25 mouse cellular contexts compared by ENCODE assay signal in the genomic region with DNA sequence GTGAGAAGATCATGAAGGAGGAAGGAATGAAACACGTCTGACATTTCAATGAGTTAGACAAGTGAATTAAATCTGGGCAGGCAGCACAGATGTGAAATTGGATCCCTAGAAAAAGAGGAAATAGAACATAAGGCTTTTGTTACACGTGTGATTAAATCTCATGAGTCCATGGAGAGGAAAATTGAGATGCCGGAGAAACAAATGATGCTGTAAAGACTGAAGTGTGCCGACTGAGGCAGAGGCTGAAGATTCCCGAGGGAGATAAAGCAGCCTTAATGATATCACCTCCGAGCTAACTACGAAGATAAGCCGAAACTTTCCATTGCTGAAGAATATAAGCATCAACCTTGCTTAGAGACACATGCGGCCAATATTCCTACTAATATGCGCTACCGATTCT.
"Had no signal": no experiment of that assay in that cellular context is flagged by ENCODE, and none has a peak within 500 bp of the region (broad histone marks: within the 10 kb centered on the region; RNA-seq: fewer than 3 reads in every experiment).

No protein-coding gene starts in this region.

- H3K4me2 ChIP-seq: heart, embryonic 11.5 days; heart, embryonic 13.5 days; heart, embryonic 15.5 days; hindbrain, embryonic 13.5 days; hindbrain, embryonic 15.5 days; limb, embryonic 12.5 days; liver, embryonic 11.5 days; liver, embryonic 13.5 days; liver, embryonic 15.5 days had no signal

- DNase-seq: gastrocnemius, postnatal 14 days; gastrocnemius, postnatal 36 days; heart, adult 11 months; heart, adult 2 months; heart, postnatal 14 days; heart, postnatal 36 days; kidney, adult 11 months; kidney, adult 2 months; kidney, adult 9 months; kidney, postnatal 14 days; kidney, postnatal 36 days; layer of hippocampus, adult 9-11 months; layer of hippocampus, postnatal 36 days; left cerebral cortex, postnatal 4 days; liver; liver, embryonic 13.5 days had no signal

- H3K4me3 ChIP-seq: heart, adult 2 months; heart, embryonic 13.5 days; heart, embryonic 15.5 days; hindbrain, embryonic 13.5 days; hindbrain, embryonic 15.5 days; limb, embryonic 12.5 days; liver, embryonic 13.5 days; liver, embryonic 15.5 days had no signal

- H3K36me3 ChIP-seq: heart, embryonic 13.5 days; heart, embryonic 15.5 days; hindbrain, embryonic 13.5 days; hindbrain, embryonic 15.5 days; limb, embryonic 12.5 days; liver, embryonic 13.5 days; liver, embryonic 15.5 days had no signal

- H3K4me1 ChIP-seq: heart, embryonic 13.5 days; heart, embryonic 15.5 days; hindbrain, embryonic 13.5 days; hindbrain, embryonic 15.5 days; limb, embryonic 12.5 days; liver, embryonic 13.5 days; liver, embryonic 15.5 days had no signal

- H3K9me3 ChIP-seq: heart, embryonic 13.5 days; heart, embryonic 15.5 days; hindbrain, embryonic 13.5 days; limb, embryonic 12.5 days; liver, embryonic 13.5 days; liver, embryonic 15.5 days had no signal

- ATAC-seq: intestine, embryonic 16.5 days had no signal

- H3K27me3 ChIP-seq: heart, embryonic 13.5 days; heart, embryonic 15.5 days; hindbrain, embryonic 13.5 days; hindbrain, embryonic 15.5 days; limb, embryonic 12.5 days; liver, embryonic 13.5 days; liver, embryonic 15.5 days had no signal

- H3K9ac ChIP-seq: heart, embryonic 13.5 days; heart, embryonic 15.5 days; hindbrain, embryonic 13.5 days; hindbrain, embryonic 15.5 days; limb, embryonic 12.5 days; liver, embryonic 13.5 days; liver, embryonic 15.5 days had no signal

- H3K27ac ChIP-seq: heart, adult 2 months; heart, embryonic 13.5 days; heart, embryonic 15.5 days; hindbrain, embryonic 13.5 days; hindbrain, embryonic 15.5 days; limb, embryonic 12.5 days; liver, embryonic 13.5 days; liver, embryonic 15.5 days had no signal
